Mouse (Mus musculus): Measurements from ENCODE around the gene Ttc9b. TPM values are rescaled to one million over a fixed set of nuclear protein-coding genes. Genes with fewer than 3 reads are reported as not detected.

Gene Ttc9b
- total and polyA plus RNA-seq, 2 experiments from 2014 or later: 124 to 132 TPM

- peak within 1 kb of the TSS; percentile 38 for H3K4me3 ChIP-seq (ENCODE audit: low read length)
- peak within 1 kb of the TSS; percentile 78 for H3K27ac ChIP-seq
- WGBS: under 1% methylated on average over 19 of the region's 19 CpGs
- peak within 1 kb of the TSS; percentile 70 for H3K4me2 ChIP-seq (ENCODE audit: low read depth, low read length)
- TF ChIP-seq CTCF (IDR thresholded peaks at IDR 0.05; ENCODE audit: low read depth): no peak
- H3K9ac ChIP-seq (replicated peaks; ENCODE audit: low read length): peak within 1 kb of the TSS; percentile 47
- H3K4me1 ChIP-seq (ENCODE audit: insufficient read depth, low read length): 0 out of 2 replicates have a peak, but pooled peaks cover 3% of the 10 kb centered on the region
- H3K36me3 ChIP-seq (ENCODE audit: insufficient read depth, low read length): no peaks in the 10 kb centered on the region
- H3K9me3 ChIP-seq (ENCODE audit: low read length): no peaks in the 10 kb centered on the region
- no peaks in the 10 kb centered on the region for H3K27me3 ChIP-seq (ENCODE audit: insufficient read depth, low read length)
- ATAC-seq (peak; percentile 98), DNase-seq (ENCODE audit: low spot score) (peak; percentile 95)
Measured at GRCm38 (mm10) chr7:27688815-27689612, 35.3 kb downstream of the Ttc9b start, which contains the start of gene Zfp607b. TSS of gene Zfp607b (plus strand) at chr7:27689340.

DNA sequence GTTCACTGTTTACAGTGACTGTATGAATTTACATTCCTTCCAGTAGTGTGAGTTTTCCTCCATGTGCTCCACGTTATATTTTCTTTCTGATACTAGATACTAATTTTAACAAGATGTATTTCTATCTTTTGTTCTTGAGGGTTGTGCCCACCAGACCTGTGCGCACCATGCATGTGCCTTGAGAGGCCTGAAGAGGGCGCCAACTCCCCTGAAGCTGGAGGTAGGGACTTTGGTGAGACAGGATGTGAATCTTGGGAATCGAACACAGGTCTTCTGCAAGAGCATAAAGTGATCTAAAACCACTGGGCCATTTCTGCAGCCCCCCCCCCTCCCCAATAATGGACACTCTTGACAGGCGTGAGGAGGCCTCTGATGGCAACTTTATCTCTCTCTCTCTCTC lies 37.4 kb downstream of the Ttc9b start:
- Histone ChIP-seq H3K9me3 (ENCODE audit: low read length) (no peaks in the 10 kb centered on the region), H3K4me2 (ENCODE audit: low read depth, low read length) (no peak overlapping the region), H3K4me1 (ENCODE audit: insufficient read depth, low read length) (0 out of 2 replicates have a peak, but pooled peaks cover 3% of the 10 kb centered on the region), H3K27me3 (ENCODE audit: insufficient read depth, low read length) (no peaks in the 10 kb centered on the region), H3K36me3 (ENCODE audit: insufficient read depth, low read length) (no peaks in the 10 kb centered on the region), H3K4me3 (ENCODE audit: low read length) (no peak overlapping the region), H3K9ac (replicated peaks; ENCODE audit: low read length) (no peak overlapping the region), H3K27ac (no peak overlapping the region)
- ATAC-seq: no peak
- 39% methylated on average over 5 of the region's 5 CpGs for WGBS
- TF ChIP-seq CTCF (IDR thresholded peaks at IDR 0.05; ENCODE audit: low read depth): peak; percentile 77
- DNase-seq (ENCODE audit: low spot score): peak; percentile 66

DNA sequence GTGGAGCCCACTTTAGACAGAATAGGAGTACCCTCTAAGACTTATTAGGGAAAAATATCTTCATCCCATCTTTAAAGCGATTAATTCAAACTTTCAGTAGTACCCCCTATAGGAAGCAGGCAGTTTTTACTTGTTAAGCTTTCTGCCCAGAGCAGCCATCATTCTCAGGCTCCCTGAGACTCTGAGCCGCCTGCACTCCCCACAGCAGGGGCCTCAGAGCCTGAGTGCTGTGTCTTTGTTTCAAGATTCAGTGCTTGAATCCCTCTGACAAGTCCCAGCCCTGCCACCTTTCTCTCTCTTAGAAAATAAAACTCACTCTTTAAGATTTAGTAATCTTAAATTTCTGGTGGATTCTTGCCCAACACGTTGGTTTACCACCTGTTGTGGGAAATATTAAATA lies 43.0 kb downstream of the Ttc9b start:
- Histone ChIP-seq H3K4me2 (ENCODE audit: low read depth, low read length) (no peak overlapping the region), H3K4me3 (ENCODE audit: low read length) (no peak overlapping the region), H3K9me3 (ENCODE audit: low read length) (no peaks in the 10 kb centered on the region), H3K9ac (replicated peaks; ENCODE audit: low read length) (no peak overlapping the region), H3K27me3 (ENCODE audit: insufficient read depth, low read length) (no peaks in the 10 kb centered on the region), H3K36me3 (ENCODE audit: insufficient read depth, low read length) (no peaks in the 10 kb centered on the region), H3K27ac (no peak overlapping the region), H3K4me1 (ENCODE audit: insufficient read depth, low read length) (no peaks in the 10 kb centered on the region)
- no peak for TF ChIP-seq CTCF (IDR thresholded peaks at IDR 0.05; ENCODE audit: low read depth)
- DNase-seq (ENCODE audit: low spot score) (no peak), ATAC-seq (no peak)
- WGBS: 28% methylated on average over 3 of the region's 3 CpGs

Other genes starting within 250 kb of the Ttc9b start
- 24.1 and 24.8 TPM in 2 replicates for gene Sptbn4, start 206.2 kb upstream of the Ttc9b start, total RNA-seq (2014; rRNA removed)
- 2.8 and 3.4 TPM in 2 replicates for gene Sptbn4, start 206.2 kb upstream of the Ttc9b start, polyA plus RNA-seq (2015; fragmentation: Nextera tagmentation; extraction: Ambion mirVana)
- gene Blvrb, start 205.9 kb upstream of the Ttc9b start, total RNA-seq (2014; rRNA removed): 19.7 and 23.9 TPM in 2 replicates
- 23.0 and 23.4 TPM in 2 replicates for gene Blvrb, start 205.9 kb upstream of the Ttc9b start, polyA plus RNA-seq (2015; fragmentation: Nextera tagmentation; extraction: Ambion mirVana)
- gene Sertad3, start 180.1 kb upstream of the Ttc9b start, total RNA-seq (2014; rRNA removed): 5.0 and 6.3 TPM in 2 replicates
- 7.9 and 8.4 TPM in 2 replicates for gene Sertad3, start 180.1 kb upstream of the Ttc9b start, polyA plus RNA-seq (2015; fragmentation: Nextera tagmentation; extraction: Ambion mirVana)
- 7.2 and 9.4 TPM in 2 replicates for gene Sertad1, start 167.0 kb upstream of the Ttc9b start, total RNA-seq (2014; rRNA removed)
- gene Sertad1, start 167.0 kb upstream of the Ttc9b start, polyA plus RNA-seq (2015; fragmentation: Nextera tagmentation; extraction: Ambion mirVana): 7.7 and 8.8 TPM in 2 replicates
- gene Prx, start 154.6 kb upstream of the Ttc9b start, total RNA-seq (2014; rRNA removed): 1.8 and 2.1 TPM in 2 replicates
- 2.1 and 2.5 TPM in 2 replicates for gene Prx, start 154.6 kb upstream of the Ttc9b start, polyA plus RNA-seq (2015; fragmentation: Nextera tagmentation; extraction: Ambion mirVana)
- 0.73 and 1.8 TPM in 2 replicates for gene Hipk4, start 130.6 kb upstream of the Ttc9b start, total RNA-seq (2014; rRNA removed)
- 1.6 and 1.9 TPM in 2 replicates for gene Hipk4, start 130.6 kb upstream of the Ttc9b start, polyA plus RNA-seq (2015; fragmentation: Nextera tagmentation; extraction: Ambion mirVana)
- 307 and 308 TPM in 2 replicates for gene Pld3, start 100.7 kb upstream of the Ttc9b start, total RNA-seq (2014; rRNA removed)
- gene Pld3, start 100.7 kb upstream of the Ttc9b start, polyA plus RNA-seq (2015; fragmentation: Nextera tagmentation; extraction: Ambion mirVana): 268 and 287 TPM in 2 replicates
- 8.1 and 8.2 TPM in 2 replicates for gene 2310022A10Rik, start 100.7 kb upstream of the Ttc9b start, total RNA-seq (2014; rRNA removed)
- 25.7 and 26.1 TPM in 2 replicates for gene 2310022A10Rik, start 100.7 kb upstream of the Ttc9b start, polyA plus RNA-seq (2015; fragmentation: Nextera tagmentation; extraction: Ambion mirVana)
- gene Akt2, start 62.4 kb upstream of the Ttc9b start, total RNA-seq (2014; rRNA removed): 60.6 and 83.1 TPM in 2 replicates
- 62.3 and 64.0 TPM in 2 replicates for gene Akt2, start 62.4 kb upstream of the Ttc9b start, polyA plus RNA-seq (2015; fragmentation: Nextera tagmentation; extraction: Ambion mirVana)
- 141 and 162 TPM in 2 replicates for gene Map3k10, start 20.7 kb downstream of the Ttc9b start, total RNA-seq (2014; rRNA removed)
- gene Map3k10, start 20.7 kb downstream of the Ttc9b start, polyA plus RNA-seq (2015; fragmentation: Nextera tagmentation; extraction: Ambion mirVana): 21.4 and 22.9 TPM in 2 replicates
- 3.5 and 5.6 TPM in 2 replicates for gene Zfp607b, start 35.4 kb downstream of the Ttc9b start, total RNA-seq (2014; rRNA removed)
- gene Zfp607b, start 35.4 kb downstream of the Ttc9b start, polyA plus RNA-seq (2015; fragmentation: Nextera tagmentation; extraction: Ambion mirVana): 8.5 and 8.9 TPM in 2 replicates
- 24.3 and 25.3 TPM in 2 replicates for gene Zfp60, start 77.5 kb downstream of the Ttc9b start, total RNA-seq (2014; rRNA removed)
- gene Zfp60, start 77.5 kb downstream of the Ttc9b start, polyA plus RNA-seq (2015; fragmentation: Nextera tagmentation; extraction: Ambion mirVana): 35.1 and 36.0 TPM in 2 replicates
- 4.5 and 4.7 TPM in 2 replicates for gene Zfp626, start 153.3 kb downstream of the Ttc9b start, total RNA-seq (2014; rRNA removed)
- 1.1 TPM in 2 replicates for gene Zfp626, start 153.3 kb downstream of the Ttc9b start, polyA plus RNA-seq (2015; fragmentation: Nextera tagmentation; extraction: Ambion mirVana)
- gene Zfp59, start 184.7 kb downstream of the Ttc9b start, total RNA-seq (2014; rRNA removed): 3.7 and 6.7 TPM in 2 replicates
- gene Zfp59, start 184.7 kb downstream of the Ttc9b start, polyA plus RNA-seq (2015; fragmentation: Nextera tagmentation; extraction: Ambion mirVana): 4.1 and 5.1 TPM in 2 replicates
- gene Zfp607a, start 203.6 kb downstream of the Ttc9b start, total RNA-seq (2014; rRNA removed): 1.5 and 2.1 TPM in 2 replicates
- 0.39 and 0.90 TPM in 2 replicates for gene Zfp607a, start 203.6 kb downstream of the Ttc9b start, polyA plus RNA-seq (2015; fragmentation: Nextera tagmentation; extraction: Ambion mirVana)